Mouse (Mus musculus) embryonic facial prominence, embryonic 10.5 days (tissue): ENCODE measurements around the gene Homer1. TPM values are rescaled to one million over a fixed set of nuclear protein-coding genes. Genes with fewer than 3 reads are reported as not detected.

Experiments
- DNase-seq: peaks from one replicate; pipeline ENCODE4 v3.0.0-alpha.2; 2017; ENCODE audit warnings: low spot score
- H3K27ac ChIP-seq: fragments of 300-500 bp; sonication (generic); replicated peaks from 2 replicates; pipeline ENCODE4 v1.5.1; 2016; ENCODE audit warnings: mild to moderate bottlenecking
- H3K27me3 ChIP-seq: fragments of 300-500 bp; sonication (generic); replicated peaks from 2 replicates; pipeline ENCODE4 v1.6.1; 2016; ENCODE audit warnings: low read depth, mild to moderate bottlenecking; ENCODE audit not compliant: poor library complexity, severe bottlenecking
- H3K36me3 ChIP-seq: fragments of 300-500 bp; sonication (generic); replicated peaks from 2 replicates; pipeline ENCODE4 v1.6.1; 2016; ENCODE audit warnings: mild to moderate bottlenecking, moderate library complexity
- H3K4me1 ChIP-seq: fragments of 300-500 bp; sonication (generic); 2 replicates; pipeline ENCODE4 v1.6.1; 2016
- H3K4me3 ChIP-seq: fragments of 300-500 bp; sonication (generic); 2 replicates; pipeline ENCODE4 v1.5.1; 2016; ENCODE audit warnings: mild to moderate bottlenecking, moderate library complexity
- H3K9me3 ChIP-seq: fragments of 300-500 bp; sonication (generic); 2 replicates; pipeline ENCODE4 v1.6.1; 2016; ENCODE audit warnings: mild to moderate bottlenecking
- WGBS: fragments of 180-500 bp; shearing (Covaris S2); methylation state at CpG from one replicate; pipeline ENCODE4 v1.1.7; 2016; 5-methylcytosine and 5-hydroxymethylcytosine counted together
- polyA plus RNA-seq: library from polyadenylated mRNA; unstranded; fragments of >200 nt; fragmentation: Nextera tagmentation; extraction: Ambion mirVana; gene quantifications from 2 replicates; pipeline ENCODE4 v1.2.1, GENCODE M21; 2016

The Homer1 gene
- 8.6 and 8.7 TPM in 2 replicates for polyA plus RNA-seq

- Histone ChIP-seq H3K36me3 (no peaks in the 10 kb centered on the region), H3K9me3 (no peaks in the 10 kb centered on the region), H3K4me3 (no peak within 1 kb of the TSS), H3K27ac (no peak within 1 kb of the TSS), H3K4me1 (peaks cover 4% of the 10 kb centered on the region; the same call in 1 of the 2 replicates), H3K27me3 (no peaks in the 10 kb centered on the region)
- no peak for DNase-seq
- 83% methylated on average over 5 of the region's 5 CpGs for WGBS
Observed at GRCm38 (mm10) chr13:93299316-93299715, at the start of gene Homer1. Homer1 (plus strand) TSS chr13:93299635.

- Histone ChIP-seq H3K9me3 (no peaks in the 10 kb centered on the region), H3K27ac (no peak overlapping the region), H3K4me3 (no peak overlapping the region), H3K36me3 (no peaks in the 10 kb centered on the region), H3K27me3 (no peaks in the 10 kb centered on the region), H3K4me1 (0 out of 2 replicates have a peak, but pooled peaks cover 3% of the 10 kb centered on the region)
- 89% methylated on average over 6 of the region's 6 CpGs for WGBS
- no peak for DNase-seq
Observed at GRCm38 (mm10) chr13:93251732-93252131, 47.7 kb upstream of the Homer1 start.

GRCm38 (mm10) chr13:93252175-93252574, 47.3 kb upstream of the Homer1 start:
- no peaks in the 10 kb centered on the region for H3K27me3 ChIP-seq
- no peaks in the 10 kb centered on the region for H3K36me3 ChIP-seq
- 0 out of 2 replicates have a peak, but pooled peaks cover 3% of the 10 kb centered on the region for H3K4me1 ChIP-seq
- no peak overlapping the region for H3K27ac ChIP-seq
- no peak for DNase-seq
- H3K4me3 ChIP-seq, result no peak overlapping the region
- no peaks in the 10 kb centered on the region for H3K9me3 ChIP-seq
- WGBS, result 86% methylated on average over 10 of the region's 10 CpGs

- WGBS, result 67% methylated on average over 5 of the region's 5 CpGs
- H3K36me3 ChIP-seq, result no peaks in the 10 kb centered on the region
- no peaks in the 10 kb centered on the region for H3K9me3 ChIP-seq
- H3K4me1 ChIP-seq, result 0 out of 2 replicates have a peak, but pooled peaks cover 3% of the 10 kb centered on the region
- DNase-seq, result no peak
- no peak overlapping the region for H3K27ac ChIP-seq
- H3K4me3 ChIP-seq, result no peak overlapping the region
- H3K27me3 ChIP-seq, result no peaks in the 10 kb centered on the region
Observed at GRCm38 (mm10) chr13:93252941-93253340, 46.5 kb upstream of the Homer1 start.

GRCm38 (mm10) chr13:93267151-93267550, 32.3 kb upstream of the Homer1 start:
- H3K36me3 ChIP-seq, result no peaks in the 10 kb centered on the region
- no peaks in the 10 kb centered on the region for H3K9me3 ChIP-seq
- WGBS, result 85% methylated on average over 2 of the region's 2 CpGs
- no peak overlapping the region for H3K27ac ChIP-seq
- DNase-seq, result no peak
- no peaks in the 10 kb centered on the region for H3K4me1 ChIP-seq
- H3K4me3 ChIP-seq, result no peak overlapping the region
- no peaks in the 10 kb centered on the region for H3K27me3 ChIP-seq

- peaks cover 8% of the 10 kb centered on the region for H3K4me1 ChIP-seq
- WGBS, result 92% methylated on average over 5 of the region's 5 CpGs
- H3K4me3 ChIP-seq, result no peak overlapping the region
- no peaks in the 10 kb centered on the region for H3K9me3 ChIP-seq
- no peaks in the 10 kb centered on the region for H3K27me3 ChIP-seq
- H3K27ac ChIP-seq, result no peak overlapping the region
- H3K36me3 ChIP-seq, result no peaks in the 10 kb centered on the region
- DNase-seq, result no peak
Observed at GRCm38 (mm10) chr13:93300581-93300980, 1.1 kb downstream of the Homer1 start.

GRCm38 (mm10) chr13:93301060-93301459, 1.6 kb downstream of the Homer1 start:
- no peaks in the 10 kb centered on the region for H3K9me3 ChIP-seq
- 87% methylated on average over 2 of the region's 2 CpGs for WGBS
- H3K27ac ChIP-seq, result no peak overlapping the region

GRCm38 (mm10) chr13:93302846-93303562, 3.6 kb downstream of the Homer1 start:
- no peaks in the 10 kb centered on the region for H3K9me3 ChIP-seq
- no peak for DNase-seq
- 14% methylated on average over 19 of the region's 19 CpGs for WGBS
- no peaks in the 10 kb centered on the region for H3K36me3 ChIP-seq
- H3K4me3 ChIP-seq, result peak overlapping the region; percentile 80
- H3K27ac ChIP-seq, result peak overlapping the region; percentile 97
- no peaks in the 10 kb centered on the region for H3K27me3 ChIP-seq
- peaks cover 32% of the 10 kb centered on the region for H3K4me1 ChIP-seq

More at GRCm38 (mm10) chr13:93301060-93301459, 1.6 kb downstream of the Homer1 start:
- DNase-seq, result no peak
- no peak overlapping the region for H3K4me3 ChIP-seq
- H3K4me1 ChIP-seq, result peaks cover 13% of the 10 kb centered on the region
- no peaks in the 10 kb centered on the region for H3K36me3 ChIP-seq
- H3K27me3 ChIP-seq, result no peaks in the 10 kb centered on the region

GRCm38 (mm10) chr13:93303563-93304250, 4.3 kb downstream of the Homer1 start:
- peaks cover 39% of the 10 kb centered on the region for H3K4me1 ChIP-seq
- H3K4me3 ChIP-seq, result peak overlapping the region; percentile 80
- WGBS, result under 1% methylated on average over 87 of the region's 90 CpGs
- no peaks in the 10 kb centered on the region for H3K27me3 ChIP-seq
- peak overlapping the region; percentile 97 for H3K27ac ChIP-seq
- peak; percentile 94 for DNase-seq
- H3K9me3 ChIP-seq, result no peaks in the 10 kb centered on the region
- H3K36me3 ChIP-seq, result no peaks in the 10 kb centered on the region

GRCm38 (mm10) chr13:93304251-93305001, 5.0 kb downstream of the Homer1 start:
- WGBS, result under 1% methylated on average over 64 of the region's 64 CpGs
- H3K4me1 ChIP-seq, result peaks cover 42% of the 10 kb centered on the region

GRCm38 (mm10) chr13:93305149-93305548, 5.7 kb downstream of the Homer1 start:
- H3K9me3 ChIP-seq, result no peaks in the 10 kb centered on the region
- 16% methylated on average over 7 of the region's 7 CpGs for WGBS
- peak overlapping the region; percentile 80 for H3K4me3 ChIP-seq
- H3K4me1 ChIP-seq, result peaks cover 43% of the 10 kb centered on the region
- peak overlapping the region; percentile 97; the same call in 1 of the 2 replicates for H3K27ac ChIP-seq
- H3K27me3 ChIP-seq, result no peaks in the 10 kb centered on the region
- DNase-seq, result no peak
- no peaks in the 10 kb centered on the region for H3K36me3 ChIP-seq

More at GRCm38 (mm10) chr13:93304251-93305001, 5.0 kb downstream of the Homer1 start:
- H3K27me3 ChIP-seq, result no peaks in the 10 kb centered on the region
- H3K9me3 ChIP-seq, result no peaks in the 10 kb centered on the region
- no peaks in the 10 kb centered on the region for H3K36me3 ChIP-seq
- DNase-seq, result peak; percentile 74
- peak overlapping the region; percentile 97 for H3K27ac ChIP-seq
- H3K4me3 ChIP-seq, result peak overlapping the region; percentile 80

GRCm38 (mm10) chr13:93305636-93306035, 6.2 kb downstream of the Homer1 start:
- WGBS, result 29% methylated on average over 7 of the region's 7 CpGs
- H3K27ac ChIP-seq, result no peak overlapping the region
- no peaks in the 10 kb centered on the region for H3K9me3 ChIP-seq
- peak; percentile 10 for DNase-seq
- no peaks in the 10 kb centered on the region for H3K36me3 ChIP-seq
- no peaks in the 10 kb centered on the region for H3K27me3 ChIP-seq
- peak overlapping the region; percentile 80 for H3K4me3 ChIP-seq
- H3K4me1 ChIP-seq, result peaks cover 43% of the 10 kb centered on the region
